Mouse (Mus musculus): Measurements from ENCODE around the gene Klc1. TPM values are rescaled to one million over a fixed set of nuclear protein-coding genes. Genes with fewer than 3 reads are reported as not detected.
A peak's percentile ranks its signal among the peaks of the same experiment; 100 is the strongest.

The Klc1 gene
- polyA plus RNA-seq, 1 experiment, result 66.3 TPM

DNA sequence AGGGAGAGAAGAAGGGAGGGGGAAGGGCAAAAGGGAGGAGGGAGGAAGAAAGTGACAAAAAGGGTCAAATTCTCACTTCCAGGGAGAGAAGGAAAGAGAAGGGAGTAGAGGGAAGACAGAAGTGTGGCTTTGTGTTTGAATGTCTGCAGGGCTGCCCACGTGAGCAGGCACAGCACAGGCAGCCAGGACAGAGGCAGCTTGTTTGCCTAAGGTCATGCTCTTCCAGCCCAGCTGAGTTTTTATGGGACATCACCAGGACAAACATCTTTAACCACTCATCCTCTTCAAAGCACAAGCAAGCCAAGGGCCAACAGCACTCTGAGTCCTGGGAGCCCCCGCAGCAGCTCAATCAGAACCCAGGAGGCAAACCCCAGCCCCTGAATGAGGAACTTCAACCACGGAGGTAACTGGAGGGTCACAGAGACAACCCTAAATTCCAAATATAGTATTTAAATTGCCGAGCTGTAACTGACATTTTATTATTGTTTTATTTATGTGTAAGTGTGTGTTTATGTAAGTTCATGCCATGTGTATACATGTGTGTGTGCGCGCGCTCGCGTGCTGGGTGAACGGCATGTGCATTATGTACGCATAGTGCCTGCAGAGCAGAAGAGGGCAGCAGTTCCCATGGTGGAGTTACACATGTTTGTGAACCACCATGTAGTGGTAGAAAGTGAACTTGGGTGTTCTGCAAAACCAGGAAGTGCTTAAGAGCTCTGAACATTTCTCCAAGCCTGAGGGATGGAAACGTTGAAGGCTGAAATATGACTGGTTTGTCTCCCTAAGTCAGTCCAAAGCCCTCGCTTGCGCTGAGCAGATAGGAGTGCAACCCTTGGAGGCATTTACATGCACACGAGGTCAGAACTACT lies 84.2 kb downstream of the Klc1 start:
- TF ChIP-seq GATA1 (IDR thresholded peaks at IDR 0.05; ENCODE audit: borderline replicate concordance, low read length), result no peak
- TF ChIP-seq FLI1 (IDR thresholded peaks at IDR 0.05; ENCODE audit: low read length), result no peak
- Histone ChIP-seq H3K36me3 (replicated peaks; ENCODE audit: low read length) (peaks cover 91% of the 10 kb centered on the region), H3K9me3 (no peaks in the 10 kb centered on the region), H3K4me1 (peaks cover 19% of the 10 kb centered on the region), H3K27me3 (replicated peaks) (no peaks in the 10 kb centered on the region), H3K4me3 (replicated peaks) (no peak overlapping the region)

DNA sequence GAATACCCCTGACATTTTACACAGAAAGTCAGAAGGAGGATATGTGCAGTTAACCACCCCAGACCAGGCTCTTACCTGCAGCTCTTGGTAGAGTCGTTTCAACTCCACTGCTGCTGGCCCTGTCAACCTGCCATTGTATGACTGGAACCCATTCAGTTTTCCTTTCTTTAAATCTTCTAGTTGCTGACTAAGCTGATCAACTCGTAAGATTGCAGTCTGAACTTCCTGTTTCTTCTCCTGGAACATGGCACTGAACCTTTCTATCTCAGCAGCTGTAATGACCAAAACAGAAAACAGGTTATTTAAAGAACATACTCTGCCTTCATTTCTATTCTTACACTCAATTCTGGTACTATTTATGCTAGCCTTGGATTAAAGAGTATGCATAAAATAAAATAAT lies 84.8 kb downstream of the Klc1 start:
- TF ChIP-seq GATA1 (IDR thresholded peaks at IDR 0.05; ENCODE audit: borderline replicate concordance, low read length) (no peak), FLI1 (IDR thresholded peaks at IDR 0.05; ENCODE audit: low read length) (no peak)
- Histone ChIP-seq H3K9me3 (no peaks in the 10 kb centered on the region), H3K4me1 (peaks cover 24% of the 10 kb centered on the region), H3K4me3 (replicated peaks) (no peak overlapping the region), H3K27me3 (replicated peaks) (no peaks in the 10 kb centered on the region), H3K36me3 (replicated peaks; ENCODE audit: low read length) (peaks cover 89% of the 10 kb centered on the region)

DNA sequence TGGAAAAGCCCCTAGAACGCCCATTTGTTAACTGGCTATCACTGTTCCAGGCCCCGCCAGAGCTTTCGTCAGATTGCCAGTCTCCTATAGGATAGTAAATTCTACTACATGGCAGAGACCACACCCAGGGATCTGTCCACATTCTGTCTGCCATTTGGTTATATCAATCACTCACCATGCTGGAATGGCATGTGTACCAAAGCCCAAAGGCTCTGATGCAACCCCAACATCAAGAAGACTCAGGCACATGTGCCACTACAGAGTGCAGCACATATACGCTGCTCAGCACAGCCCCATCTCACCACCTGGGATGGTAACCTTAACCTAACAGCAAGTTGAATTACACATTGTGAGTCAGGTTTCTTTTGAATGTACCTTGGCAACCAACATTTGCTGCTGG lies 87.3 kb downstream of the Klc1 start:
- peaks cover 71% of the 10 kb centered on the region for H3K36me3 ChIP-seq (replicated peaks; ENCODE audit: low read length)
- H3K27me3 ChIP-seq (replicated peaks), result no peaks in the 10 kb centered on the region
- no peak for TF ChIP-seq FLI1 (IDR thresholded peaks at IDR 0.05; ENCODE audit: low read length)
- TF ChIP-seq GATA1 (IDR thresholded peaks at IDR 0.05; ENCODE audit: borderline replicate concordance, low read length), result no peak
- peaks cover 35% of the 10 kb centered on the region for H3K4me1 ChIP-seq
- no peaks in the 10 kb centered on the region for H3K9me3 ChIP-seq
- H3K4me3 ChIP-seq (replicated peaks), result no peak overlapping the region

GRCm38 (mm10) chr12:111846815-111847214 lies 88.2 kb downstream of the Klc1 start:
- H3K27me3 ChIP-seq (replicated peaks), result no peaks in the 10 kb centered on the region
- TF ChIP-seq FLI1 (IDR thresholded peaks at IDR 0.05; ENCODE audit: low read length) (no peak), GATA1 (IDR thresholded peaks at IDR 0.05; ENCODE audit: borderline replicate concordance, low read length) (no peak)
- H3K4me3 ChIP-seq (replicated peaks), result peak overlapping the region; percentile 68
- no peaks in the 10 kb centered on the region for H3K9me3 ChIP-seq
- peaks cover 70% of the 10 kb centered on the region for H3K36me3 ChIP-seq (replicated peaks; ENCODE audit: low read length)
- H3K4me1 ChIP-seq, result peaks cover 42% of the 10 kb centered on the region

DNA sequence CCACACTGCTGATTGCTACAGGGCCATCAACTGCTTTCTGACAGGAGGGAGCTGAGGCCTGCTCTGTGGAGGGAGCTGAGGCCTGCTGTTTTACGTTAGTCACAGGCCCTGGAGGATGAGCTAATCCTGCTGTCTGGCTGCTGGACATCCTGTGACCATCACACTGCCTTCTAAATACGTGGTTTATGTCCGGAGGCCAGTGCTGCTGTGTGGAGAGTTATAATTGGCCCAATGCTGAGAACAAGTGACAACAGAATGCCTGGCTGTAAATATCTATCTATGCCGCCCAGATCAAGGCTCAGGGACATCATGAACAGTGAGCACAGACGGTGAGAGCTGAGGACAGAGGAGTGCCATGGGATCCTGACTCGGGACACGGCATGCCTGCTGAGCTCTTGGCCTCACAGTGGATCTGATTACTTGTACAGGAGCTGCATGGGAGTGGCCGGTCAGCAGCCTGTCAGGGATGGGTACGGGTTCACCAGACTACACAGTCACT lies 89.7 kb downstream of the Klc1 start:
- H3K36me3 ChIP-seq (replicated peaks; ENCODE audit: low read length), result peaks cover 61% of the 10 kb centered on the region
- no peak for TF ChIP-seq GATA1 (IDR thresholded peaks at IDR 0.05; ENCODE audit: borderline replicate concordance, low read length)
- no peak for TF ChIP-seq FLI1 (IDR thresholded peaks at IDR 0.05; ENCODE audit: low read length)
- no peaks in the 10 kb centered on the region for H3K27me3 ChIP-seq (replicated peaks)
- H3K4me1 ChIP-seq, result peaks cover 48% of the 10 kb centered on the region
- H3K9me3 ChIP-seq, result no peaks in the 10 kb centered on the region
- H3K4me3 ChIP-seq (replicated peaks), result peak overlapping the region; percentile 64

GRCm38 (mm10) chr12:111851235-111851634 lies 92.6 kb downstream of the Klc1 start:
- H3K36me3 ChIP-seq (replicated peaks; ENCODE audit: low read length), result peaks cover 59% of the 10 kb centered on the region
- H3K9me3 ChIP-seq, result no peaks in the 10 kb centered on the region
- H3K4me3 ChIP-seq (replicated peaks), result no peak overlapping the region
- no peaks in the 10 kb centered on the region for H3K27me3 ChIP-seq (replicated peaks)
- TF ChIP-seq FLI1 (IDR thresholded peaks at IDR 0.05; ENCODE audit: low read length) (no peak), GATA1 (IDR thresholded peaks at IDR 0.05; ENCODE audit: borderline replicate concordance, low read length) (no peak)
- H3K4me1 ChIP-seq, result peaks cover 52% of the 10 kb centered on the region

- Histone ChIP-seq H3K4me3 (replicated peaks) (no peak overlapping the region), H3K4me1 (peaks cover 51% of the 10 kb centered on the region), H3K36me3 (replicated peaks; ENCODE audit: low read length) (peaks cover 60% of the 10 kb centered on the region), H3K9me3 (no peaks in the 10 kb centered on the region), H3K27me3 (replicated peaks) (no peaks in the 10 kb centered on the region)
- TF ChIP-seq FLI1 (IDR thresholded peaks at IDR 0.05; ENCODE audit: low read length), result no peak
- no peak for TF ChIP-seq GATA1 (IDR thresholded peaks at IDR 0.05; ENCODE audit: borderline replicate concordance, low read length)
Observed at GRCm38 (mm10) chr12:111851745-111852144, 93.1 kb downstream of the Klc1 start.

DNA sequence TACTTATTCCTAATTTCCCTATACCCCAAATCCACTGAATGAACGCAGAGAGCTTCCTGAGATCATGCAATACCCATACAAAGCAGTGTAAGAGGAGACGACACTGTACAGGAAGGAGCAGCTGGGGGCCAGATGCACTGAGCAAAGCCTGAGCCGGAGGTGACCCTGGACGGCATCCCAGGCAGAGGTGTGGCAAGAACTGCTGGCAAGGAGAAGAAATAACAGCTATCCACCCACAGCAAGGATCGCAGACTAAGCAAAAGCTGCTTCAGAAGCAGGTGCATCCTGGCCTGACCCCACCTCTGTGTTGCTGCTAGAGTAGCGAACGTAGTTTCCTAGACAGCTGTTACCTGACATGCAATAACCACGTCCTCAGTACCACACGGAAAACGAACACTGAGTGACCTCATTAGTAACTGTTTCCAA lies 94.4 kb downstream of the Klc1 start:
- Histone ChIP-seq H3K4me3 (replicated peaks) (no peak overlapping the region), H3K36me3 (replicated peaks; ENCODE audit: low read length) (peaks cover 67% of the 10 kb centered on the region), H3K9me3 (no peaks in the 10 kb centered on the region), H3K4me1 (peaks cover 51% of the 10 kb centered on the region), H3K27me3 (replicated peaks) (no peaks in the 10 kb centered on the region)
- no peak for TF ChIP-seq FLI1 (IDR thresholded peaks at IDR 0.05; ENCODE audit: low read length)
- TF ChIP-seq GATA1 (IDR thresholded peaks at IDR 0.05; ENCODE audit: borderline replicate concordance, low read length), result no peak

- H3K36me3 ChIP-seq (replicated peaks; ENCODE audit: low read length), result peaks cover 67% of the 10 kb centered on the region
- H3K4me1 ChIP-seq, result peaks cover 50% of the 10 kb centered on the region
- H3K9me3 ChIP-seq, result no peaks in the 10 kb centered on the region
- no peak overlapping the region for H3K4me3 ChIP-seq (replicated peaks)
- H3K27me3 ChIP-seq (replicated peaks), result no peaks in the 10 kb centered on the region
- no peak for TF ChIP-seq GATA1 (IDR thresholded peaks at IDR 0.05; ENCODE audit: borderline replicate concordance, low read length)
- no peak for TF ChIP-seq FLI1 (IDR thresholded peaks at IDR 0.05; ENCODE audit: low read length)
Observed at GRCm38 (mm10) chr12:111853546-111853945, 94.9 kb downstream of the Klc1 start.

- H3K36me3 ChIP-seq (replicated peaks; ENCODE audit: low read length), result peaks cover 76% of the 10 kb centered on the region
- TF ChIP-seq GATA1 (IDR thresholded peaks at IDR 0.05; ENCODE audit: borderline replicate concordance, low read length), result no peak
- TF ChIP-seq FLI1 (IDR thresholded peaks at IDR 0.05; ENCODE audit: low read length), result no peak
- peaks cover 40% of the 10 kb centered on the region for H3K4me1 ChIP-seq
- no peaks in the 10 kb centered on the region for H3K9me3 ChIP-seq
- H3K27me3 ChIP-seq (replicated peaks), result no peaks in the 10 kb centered on the region
- H3K4me3 ChIP-seq (replicated peaks), result no peak overlapping the region
Observed at GRCm38 (mm10) chr12:111855448-111855847, 96.8 kb downstream of the Klc1 start.

Other genes with a start within 250 kb of the Klc1 start
- 17.8 and 28.5 TPM in 2 replicates for gene Eif5, start 220.8 kb upstream of the Klc1 start, polyA plus RNA-seq (2012; ENCODE audit: insufficient read depth, low replicate concordance)
- gene Mark3, start 184.3 kb upstream of the Klc1 start, polyA plus RNA-seq (2012; ENCODE audit: insufficient read depth, low replicate concordance), result 4.4 and 8.2 TPM in 2 replicates
- gene Ckb, start 86.5 kb upstream of the Klc1 start, polyA plus RNA-seq (2012; ENCODE audit: insufficient read depth, low replicate concordance), result 64.6 and 102 TPM in 2 replicates
- 9.9 and 10.0 TPM in 2 replicates for gene Trmt61a, start 80.7 kb upstream of the Klc1 start, polyA plus RNA-seq (2012; ENCODE audit: insufficient read depth, low replicate concordance)
- gene Bag5, start 45.6 kb upstream of the Klc1 start, polyA plus RNA-seq (2012; ENCODE audit: insufficient read depth, low replicate concordance), result 2.5 and 4.8 TPM in 2 replicates
- 65.2 and 126 TPM in 2 replicates for gene Apopt1, start 45.6 kb upstream of the Klc1 start, polyA plus RNA-seq (2012; ENCODE audit: insufficient read depth, low replicate concordance)
- 2.2 and 3.2 TPM in 2 replicates for gene Xrcc3, start 55.0 kb downstream of the Klc1 start, polyA plus RNA-seq (2012; ENCODE audit: insufficient read depth, low replicate concordance)
- 15.3 and 16.7 TPM in 2 replicates for gene Zfyve21, start 55.3 kb downstream of the Klc1 start, polyA plus RNA-seq (2012; ENCODE audit: insufficient read depth, low replicate concordance)
- 15.6 and 22.6 TPM in 2 replicates for gene Ppp1r13b, start 149.3 kb downstream of the Klc1 start, polyA plus RNA-seq (2012; ENCODE audit: insufficient read depth, low replicate concordance)
- 15.5 TPM in 1 of 2 replicates, not detected in the other for gene Atp5mpl, start 208.1 kb downstream of the Klc1 start, polyA plus RNA-seq (2012; ENCODE audit: insufficient read depth, low replicate concordance)
- 0.30 TPM in 1 of 2 replicates, not detected in the other for gene Tdrd9, start 212.7 kb downstream of the Klc1 start, polyA plus RNA-seq (2012; ENCODE audit: insufficient read depth, low replicate concordance)
- not detected in 2 replicates for gene Rd3l, start 222.5 kb downstream of the Klc1 start, polyA plus RNA-seq (2012; ENCODE audit: insufficient read depth, low replicate concordance)